Mouse (Mus musculus) stomach, embryonic 14.5 days (tissue): ENCODE data around the gene Tbx5. TPM values are rescaled to one million over a fixed set of nuclear protein-coding genes. Genes with fewer than 3 reads are reported as not detected.
"Not testable (repeated sequence)": the region's sequence is repeated elsewhere in the genome, so short reads cannot be mapped to it uniquely, and the experiment has no call there.

Experiments used
- ATAC-seq: fragments of 200-750 bp; cut with Nextera tagmentation; 2 replicates; pipeline ENCODE4 v1.8.0; 2017; ENCODE audit warnings: low read depth, moderate TSS enrichment; ENCODE audit not compliant: insufficient number of reproducible peaks, insufficient read depth, low FRiP score
- H3K27ac ChIP-seq: fragments of 300-500 bp; sonication (generic); 2 replicates; pipeline ENCODE4 v1.5.1; 2014; ENCODE audit warnings: mild to moderate bottlenecking, low read length, moderate library complexity, mixed read lengths
- H3K27me3 ChIP-seq: fragments of 300-500 bp; sonication (generic); 2 replicates; pipeline ENCODE4 v1.6.1; 2014; ENCODE audit warnings: low read length, control low read depth, mixed read lengths; ENCODE audit not compliant: control insufficient read depth, insufficient read depth
- H3K36me3 ChIP-seq: fragments of 300-500 bp; sonication (generic); 2 replicates; pipeline ENCODE4 v1.6.1; 2014; ENCODE audit warnings: mild to moderate bottlenecking, control low read depth, low read length, moderate library complexity, mixed read lengths; ENCODE audit not compliant: control insufficient read depth, insufficient read depth
- H3K4me1 ChIP-seq: fragments of 300-500 bp; sonication (generic); 2 replicates; pipeline ENCODE4 v1.6.1; 2014; ENCODE audit warnings: low read length, control low read depth, mixed read lengths; ENCODE audit not compliant: control insufficient read depth, insufficient read depth
- H3K4me2 ChIP-seq: fragments of 300-500 bp; sonication (generic); replicated peaks from 2 replicates; pipeline ENCODE4 v1.6.1; 2014; ENCODE audit warnings: low read depth, low read length, control low read depth
- H3K4me3 ChIP-seq: fragments of 300-500 bp; sonication (generic); 2 replicates; pipeline ENCODE4 v1.5.1; 2014; ENCODE audit warnings: low read depth, low read length, control low read depth
- H3K9ac ChIP-seq: fragments of 300-500 bp; sonication (generic); replicated peaks from 2 replicates; pipeline ENCODE4 v1.6.1; 2014; ENCODE audit warnings: low read depth, mild to moderate bottlenecking, control low read depth, low read length, moderate library complexity, mixed read lengths
- H3K9me3 ChIP-seq: fragments of 300-500 bp; sonication (generic); 2 replicates; pipeline ENCODE4 v1.6.1; 2016; ENCODE audit warnings: low read depth, low read length, control low read depth; ENCODE audit not compliant: control insufficient read depth
- WGBS: fragments of 180-500 bp; shearing (Covaris S2); extraction: QIAGEN DNeasy Blood & Tissue Kit; methylation state at CpG from one replicate; pipeline ENCODE4 v1.1.7; 2014; 5-methylcytosine and 5-hydroxymethylcytosine counted together
- polyA plus RNA-seq: library from polyadenylated mRNA; unstranded; fragments of >200 nt; fragmentation: Nextera tagmentation; extraction: Ambion mirVana; gene quantifications from 2 replicates; pipeline ENCODE4 v1.2.1, GENCODE M21; 2014

Tbx5 gene
- polyA plus RNA-seq, 1 experiment from 2014 or later: 0.38 TPM

DNA sequence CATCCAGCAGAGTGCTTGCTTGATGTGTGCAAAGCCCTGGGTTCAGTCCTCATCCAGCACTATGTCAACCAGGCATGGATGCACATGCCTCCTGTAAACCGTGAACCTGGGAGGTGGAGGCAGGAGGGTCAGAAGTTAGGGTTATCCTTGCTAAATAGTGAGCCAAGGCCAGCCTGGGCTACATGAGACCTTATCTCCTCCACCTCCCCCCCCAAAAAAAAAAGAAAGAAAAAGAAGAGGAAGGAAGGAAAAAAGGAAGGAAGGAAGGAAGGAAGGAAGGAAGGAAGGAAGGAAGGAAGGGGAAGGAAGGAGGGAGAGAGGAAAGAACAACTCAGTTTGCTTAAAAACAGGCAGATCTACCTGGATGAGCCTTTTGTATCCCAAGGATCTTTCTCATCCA lies 85.9 kb downstream of the Tbx5 start:
- H3K9me3 ChIP-seq, H3K9ac ChIP-seq, H3K27ac ChIP-seq, H3K36me3 ChIP-seq, H3K4me1 ChIP-seq, ATAC-seq, H3K4me2 ChIP-seq, H3K27me3 ChIP-seq, H3K4me3 ChIP-seq: not testable (repeated sequence)
- 88% methylated on average over 1 of the region's 1 CpGs for WGBS

DNA sequence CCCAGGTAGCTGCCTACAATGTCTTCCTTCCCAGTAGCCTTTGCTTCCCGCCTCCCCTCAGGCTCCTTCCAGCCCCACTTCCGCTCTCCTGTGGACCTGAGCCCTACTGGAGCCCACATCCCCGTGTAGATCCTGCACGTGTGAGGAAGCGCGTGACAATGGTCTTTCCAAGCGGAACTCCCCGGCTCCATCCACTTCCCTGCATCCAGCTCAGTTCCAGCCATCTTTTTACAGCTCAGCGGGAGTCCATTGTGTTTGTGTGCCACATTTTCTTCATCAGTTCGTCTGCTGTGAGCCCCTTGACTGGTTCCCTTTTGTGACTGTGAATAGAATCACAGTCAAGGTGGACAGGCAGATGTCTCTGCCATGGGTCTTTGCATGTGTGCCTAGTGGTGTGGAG lies 88.5 kb downstream of the Tbx5 start:
- no peaks in the 10 kb centered on the region for H3K27me3 ChIP-seq
- H3K4me3 ChIP-seq: no peak overlapping the region
- H3K36me3 ChIP-seq: no peaks in the 10 kb centered on the region
- no peak overlapping the region for H3K27ac ChIP-seq
- H3K9me3 ChIP-seq: no peaks in the 10 kb centered on the region
- no peak for ATAC-seq
- no peak overlapping the region for H3K9ac ChIP-seq
- no peak overlapping the region for H3K4me2 ChIP-seq
- WGBS: 81% methylated on average over 10 of the region's 10 CpGs
- peaks cover 4% of the 10 kb centered on the region; the same call in 1 of the 2 replicates for H3K4me1 ChIP-seq

GRCm38 (mm10) chr5:119922229-119922628 lies 89.8 kb downstream of the Tbx5 start:
- Histone ChIP-seq H3K4me2 (no peak overlapping the region), H3K27ac (no peak overlapping the region), H3K4me1 (peaks cover 4% of the 10 kb centered on the region; the same call in 1 of the 2 replicates), H3K27me3 (no peaks in the 10 kb centered on the region), H3K4me3 (no peak overlapping the region), H3K9ac (no peak overlapping the region), H3K9me3 (no peaks in the 10 kb centered on the region), H3K36me3 (no peaks in the 10 kb centered on the region)
- 13% methylated on average over 11 of the region's 11 CpGs for WGBS
- 0 out of 2 replicates have a peak, but pooled peaks have one; percentile 28 for ATAC-seq

Other genes with a start within 250 kb of the Tbx5 start
- 20.4 and 20.6 TPM in 2 replicates for gene Tbx3, start 162.0 kb upstream of the Tbx5 start, polyA plus RNA-seq